Mouse (Mus musculus): ENCODE measurements around the gene Gm3269.
A peak's percentile ranks its signal among the peaks of the same experiment; 100 is the strongest.
"Not testable (repeated sequence)": the region's sequence is repeated elsewhere in the genome, so short reads cannot be mapped to it uniquely, and the experiment has no call there.

The Gm3269 gene

DNA sequence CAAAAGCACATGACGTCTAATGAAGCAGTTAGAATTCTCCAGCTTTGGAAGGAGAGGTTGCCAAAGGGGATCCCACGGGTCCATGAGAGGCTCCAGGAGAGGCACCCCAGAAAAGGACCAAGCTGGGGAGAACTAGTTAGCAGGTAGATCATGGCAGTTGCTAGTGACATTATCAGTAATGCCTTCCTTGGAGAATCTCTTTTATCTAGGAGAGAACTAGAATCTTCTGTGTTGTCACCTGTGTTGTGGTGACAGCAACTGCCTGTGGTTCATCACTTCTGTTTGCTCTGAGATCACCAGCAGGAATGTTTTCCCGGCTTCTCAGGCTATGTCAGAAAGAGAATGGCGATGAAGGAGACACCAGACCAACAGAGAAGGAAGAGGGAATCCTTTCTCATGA lies at the start of gene Gm3269:
Gene Gm3269 (plus strand): TSS at position 301 of the 400 bp plus-strand sequence.
- DNase-seq (ENCODE audit: low spot score) = not testable (repeated sequence)

DNA sequence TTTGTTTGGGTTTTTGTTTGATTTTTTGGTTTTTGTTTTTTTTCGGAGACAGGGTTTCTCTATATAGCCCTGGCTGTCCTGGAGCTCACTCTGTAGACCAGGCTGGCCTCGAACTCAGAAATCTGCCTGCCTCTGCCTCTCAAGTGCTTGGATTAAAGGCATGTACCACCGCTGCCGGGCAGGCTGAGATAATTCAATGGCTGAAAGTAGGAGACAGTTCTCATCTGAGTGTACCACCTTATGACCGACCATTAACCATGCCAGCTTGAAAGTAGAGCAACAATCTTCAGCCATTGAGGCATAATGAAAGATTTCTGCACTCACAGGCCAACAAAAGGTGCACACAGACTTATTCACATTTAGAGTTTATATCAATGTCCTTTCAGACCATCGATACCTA lies 31.5 kb upstream of the Gm3269 start:
- DNase-seq (ENCODE audit: low spot score) = not testable (repeated sequence)

DNA sequence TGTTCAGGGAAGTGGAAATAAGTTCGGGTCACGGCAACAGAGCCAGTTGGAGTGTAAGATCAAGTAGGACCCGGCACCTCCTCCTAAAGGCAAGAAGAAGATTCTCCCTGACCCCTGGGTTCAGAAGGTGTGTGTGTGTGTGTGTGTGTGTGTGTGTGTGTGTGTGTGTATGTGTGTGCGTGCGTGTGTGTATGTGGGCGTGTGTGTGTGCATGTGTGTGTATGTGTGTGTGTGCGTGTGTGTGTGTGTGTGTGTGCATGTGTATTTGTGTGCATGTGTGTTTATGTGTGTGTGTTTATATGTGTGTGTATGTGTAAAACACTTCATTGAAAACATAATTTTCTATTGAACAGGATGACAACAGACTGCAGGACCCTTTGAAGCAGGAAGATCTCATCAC lies 16.0 kb upstream of the Gm3269 start:
- not testable (repeated sequence) for DNase-seq (ENCODE audit: low spot score)

DNA sequence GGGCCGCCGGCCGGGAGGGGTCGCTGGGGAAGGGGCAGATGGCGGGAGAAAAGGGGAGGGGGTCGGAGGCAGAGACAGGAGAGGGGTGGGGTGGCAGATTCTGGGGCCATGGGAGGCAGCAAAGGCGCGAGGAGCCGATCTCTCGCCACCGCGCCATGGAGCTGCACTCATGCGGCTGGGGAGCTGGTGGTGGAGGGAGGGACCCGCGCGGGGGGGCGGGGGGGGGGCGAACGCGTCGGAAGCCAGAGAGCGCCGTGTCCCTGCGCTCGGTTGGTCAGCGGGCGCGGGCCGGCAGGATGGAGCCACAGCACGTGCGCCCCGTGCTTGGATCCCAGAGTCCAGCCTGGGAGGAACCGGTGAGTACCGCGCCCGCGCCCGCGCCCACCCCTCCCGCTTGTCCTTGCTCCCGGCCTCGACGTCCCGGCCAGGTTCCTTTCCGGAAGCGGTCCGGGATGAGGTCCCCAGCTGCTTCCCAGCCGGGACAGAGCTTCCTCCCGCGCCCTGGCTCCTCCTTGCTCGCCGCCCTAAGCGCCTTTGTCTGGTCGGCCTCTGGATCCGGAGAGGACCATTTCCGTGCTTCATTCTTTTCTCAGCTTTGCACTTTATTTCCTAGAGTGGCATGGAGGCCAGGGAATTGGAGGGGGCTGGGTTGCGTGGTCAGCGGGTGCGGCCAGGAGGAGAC lies 17.5 kb downstream of the Gm3269 start, which contains the start of gene Gm3264:
Gene Gm3264 (plus strand): TSS at position 278 of the 682 bp plus-strand sequence.
- DNase-seq (ENCODE audit: low spot score) = peak; percentile 6

DNA sequence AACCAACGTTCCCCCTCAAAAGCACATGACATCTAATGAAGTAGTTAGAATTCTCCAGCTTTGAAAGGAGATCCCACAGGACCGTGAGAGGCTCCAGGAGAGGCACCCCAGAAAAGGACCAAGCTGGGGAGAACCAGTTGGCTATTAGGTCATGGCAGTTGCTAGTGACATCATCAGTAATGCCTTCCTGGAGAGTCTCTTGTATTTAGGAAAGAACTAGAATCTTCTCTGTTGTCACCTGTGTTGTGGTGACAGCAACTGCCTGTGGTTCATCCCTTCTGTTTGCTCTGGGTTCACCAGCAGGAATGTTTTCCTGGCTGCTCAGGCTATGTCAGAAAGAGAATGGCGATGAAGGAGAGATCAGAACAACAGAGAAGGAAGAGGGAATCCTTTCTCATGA lies 54.2 kb downstream of the Gm3269 start, which contains the start of gene Gm3278:
Gene Gm3278 (plus strand): TSS at position 301 of the 400 bp plus-strand sequence.
- DNase-seq (ENCODE audit: low spot score) = not testable (repeated sequence)
